Mouse (Mus musculus) brain, embryonic 14.5 days (tissue): ENCODE data around the gene Lrrc8e. TPM values are rescaled to one million over a fixed set of nuclear protein-coding genes. Genes with fewer than 3 reads are reported as not detected.
"Not testable (repeated sequence)": the region's sequence is repeated elsewhere in the genome, so short reads cannot be mapped to it uniquely, and the experiment has no call there.

Experiments
- DNase-seq: peaks from one replicate; pipeline ENCODE4 v3.0.0-alpha.2; 2011; ENCODE audit warnings: low read depth
- CTCF ChIP-seq: fragments of 200-500 bp; IDR thresholded peaks from 2 replicates; pipeline ENCODE4 v1.5.1; 2012; ENCODE audit warnings: inconsistent platforms, mild to moderate bottlenecking, moderate library complexity, borderline replicate concordance; ENCODE audit not compliant: insufficient read depth, insufficient read length; ENCODE audit errors: extremely low read depth
- POLR2A ChIP-seq: fragments of 200-500 bp; IDR thresholded peaks from 2 replicates; pipeline ENCODE4 v1.6.1; 2012; ENCODE audit warnings: mild to moderate bottlenecking, inconsistent platforms, borderline replicate concordance; ENCODE audit not compliant: poor library complexity, insufficient read depth, insufficient read length, severe bottlenecking; ENCODE audit errors: extremely low read depth
- polyA plus RNA-seq: library from polyadenylated mRNA; depleted of rRNA; stranded (reverse); fragments of >200 nt; gene quantifications from 2 replicates; pipeline ENCODE4 v1.2.3, GENCODE M21; 2012

Gene Lrrc8e
- polyA plus RNA-seq, 1 experiment: not detected

GRCm38 (mm10) chr8:4247951-4248540, 21.4 kb downstream of the Lrrc8e start, which contains the start of gene Tgfbr3l:
Gene Tgfbr3l, plus strand, starts transcription at chr8:4248214.
- DNase-seq: no peak
- TF ChIP-seq CTCF (no peak), POLR2A (no peak)

- TF ChIP-seq CTCF (no peak), POLR2A (no peak)
- DNase-seq: peak; percentile 35
Measured at GRCm38 (mm10) chr8:4249213-4249612, 22.6 kb downstream of the Lrrc8e start.

- peak; percentile 82 for DNase-seq
- TF ChIP-seq POLR2A (no peak), CTCF (peak; percentile 85)
Measured at GRCm38 (mm10) chr8:4250306-4250970, 23.8 kb downstream of the Lrrc8e start.

- TF ChIP-seq POLR2A (no peak), CTCF (no peak)
- no peak for DNase-seq
Measured at GRCm38 (mm10) chr8:4252116-4252760, 25.6 kb downstream of the Lrrc8e start.

- peak; percentile 98 for DNase-seq
- TF ChIP-seq CTCF (no peak), POLR2A (peak; percentile 50; the same call in 1 of the 2 replicates)
Measured at GRCm38 (mm10) chr8:4252934-4253841, 26.6 kb downstream of the Lrrc8e start, which contains the start of gene Snapc2. Gene Snapc2, plus strand, starts transcription at chr8:4253080.

GRCm38 (mm10) chr8:4254001-4254400, 27.4 kb downstream of the Lrrc8e start:
- peak; percentile 51; the same call in 1 of the 2 replicates for TF ChIP-seq CTCF
- no peak for TF ChIP-seq POLR2A
- peak; percentile 93 for DNase-seq

- not testable (repeated sequence) for DNase-seq
Measured at GRCm38 (mm10) chr8:4255471-4255870, 28.8 kb downstream of the Lrrc8e start.

- TF ChIP-seq POLR2A: no peak
- no peak for TF ChIP-seq CTCF
- peak; percentile 44 for DNase-seq
Measured at GRCm38 (mm10) chr8:4256911-4257310, 30.3 kb downstream of the Lrrc8e start.

GRCm38 (mm10) chr8:4257350-4257749, 30.7 kb downstream of the Lrrc8e start:
- TF ChIP-seq POLR2A: no peak
- no peak for TF ChIP-seq CTCF
- no peak for DNase-seq

GRCm38 (mm10) chr8:4258233-4258632, 31.6 kb downstream of the Lrrc8e start:
- DNase-seq: peak; percentile 89
- TF ChIP-seq CTCF: peak; percentile 94
- TF ChIP-seq POLR2A: no peak

GRCm38 (mm10) chr8:4258678-4259077, 32.1 kb downstream of the Lrrc8e start:
- DNase-seq: no peak
- TF ChIP-seq POLR2A (no peak), CTCF (no peak)
